Mouse (Mus musculus) neutrophil, adult 83 days (primary cell): ENCODE results near the gene Cacng8. TPM values are rescaled to one million over a fixed set of nuclear protein-coding genes. Genes with fewer than 3 reads are reported as not detected.

Experiments
- total RNA-seq, 2 experiments: library from RNA; stranded (reverse); gene quantifications; one replicate each; pipeline ENCODE4 v1.2.4; 2023

Gene Cacng8
- total RNA-seq: under 1 TPM in 1 of 2 experiments, not detected in 1; 0.24 TPM

GRCm38 (mm10) chr7:3390413-3391080, at the start of gene Cacng8:
Gene Cacng8, plus strand, starts transcription at chr7:3390683.

GRCm38 (mm10) chr7:3423895-3424294, 33.4 kb downstream of the Cacng8 start, which contains the start of gene Cacng6:
Gene Cacng6, plus strand, starts transcription at chr7:3424195.

Other genes starting within 250 kb of the Cacng8 start
- not detected for gene AU018091, start 221.5 kb upstream of the Cacng8 start, total RNA-seq
- 10 to 100 TPM; 41.1 to 50.4 TPM for gene Nlrp12, start 140.9 kb upstream of the Cacng8 start, total RNA-seq
- 100 to 1,000 TPM; 144 to 165 TPM for gene Myadm, start 101.6 kb upstream of the Cacng8 start, total RNA-seq
- gene Prkcg, start 101.5 kb upstream of the Cacng8 start, total RNA-seq: 1 to 10 TPM; 3.0 to 3.5 TPM
- gene Cacng7, start 57.7 kb upstream of the Cacng8 start, total RNA-seq: not detected
- gene Cacng6, start 33.5 kb downstream of the Cacng8 start, total RNA-seq: not detected
- 10 to 100 TPM; 36.3 to 56.9 TPM for gene Tarm1, start 111.9 kb downstream of the Cacng8 start, total RNA-seq
- gene Oscar, start 225.5 kb downstream of the Cacng8 start, total RNA-seq: not detected
- gene Ndufa3, start 226.7 kb downstream of the Cacng8 start, total RNA-seq: 100 to 1,000 TPM; 329 to 345 TPM
- gene Tfpt, start 239.2 kb downstream of the Cacng8 start, total RNA-seq: 10 to 100 TPM; 15.9 to 19.6 TPM
- gene Prpf31, start 239.3 kb downstream of the Cacng8 start, total RNA-seq: 10 to 100 TPM; 24.8 to 28.5 TPM